Mouse (Mus musculus) spleen, postnatal 0 days (tissue): Measurements from ENCODE around the gene Acrbp. TPM values are rescaled to one million over a fixed set of nuclear protein-coding genes. Genes with fewer than 3 reads are reported as not detected.

Source experiments
- polyA plus RNA-seq: library from polyadenylated mRNA; unstranded; fragments of >200 nt; fragmentation: Nextera tagmentation; extraction: Ambion mirVana; gene quantifications from 2 replicates; pipeline ENCODE4 v1.2.1, GENCODE M21; 2015

Acrbp gene
- 5.1 and 7.5 TPM in 2 replicates for polyA plus RNA-seq

DNA sequence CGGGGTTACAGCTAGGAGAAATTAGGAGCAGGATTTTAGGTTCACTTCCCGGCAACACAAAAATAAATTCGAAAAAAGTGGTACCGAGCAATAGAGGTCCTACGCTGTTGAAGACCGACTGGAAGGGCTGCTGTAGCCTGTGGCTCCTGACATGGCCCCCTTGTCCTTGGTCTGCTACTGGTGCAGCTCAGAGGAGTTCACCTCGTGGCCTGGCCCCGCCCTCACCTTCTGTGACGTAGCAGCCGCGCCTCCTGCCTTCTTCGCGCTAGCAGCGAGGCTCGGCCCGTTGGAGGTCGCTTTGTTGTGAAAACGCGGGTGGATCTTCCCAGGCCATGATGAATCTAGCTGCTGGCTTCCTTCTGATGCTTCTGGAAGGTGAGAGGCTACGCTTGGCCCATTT is at the start of gene Acrbp:
Acrbp (plus strand) TSS at position 12 of the 400 bp plus-strand sequence.

GRCm38 (mm10) chr6:125009129-125009180 is 40.5 kb upstream of the Acrbp start, which contains the start of gene Zfp384:
Gene Zfp384, plus strand, starts transcription at chr6:125009145.

DNA sequence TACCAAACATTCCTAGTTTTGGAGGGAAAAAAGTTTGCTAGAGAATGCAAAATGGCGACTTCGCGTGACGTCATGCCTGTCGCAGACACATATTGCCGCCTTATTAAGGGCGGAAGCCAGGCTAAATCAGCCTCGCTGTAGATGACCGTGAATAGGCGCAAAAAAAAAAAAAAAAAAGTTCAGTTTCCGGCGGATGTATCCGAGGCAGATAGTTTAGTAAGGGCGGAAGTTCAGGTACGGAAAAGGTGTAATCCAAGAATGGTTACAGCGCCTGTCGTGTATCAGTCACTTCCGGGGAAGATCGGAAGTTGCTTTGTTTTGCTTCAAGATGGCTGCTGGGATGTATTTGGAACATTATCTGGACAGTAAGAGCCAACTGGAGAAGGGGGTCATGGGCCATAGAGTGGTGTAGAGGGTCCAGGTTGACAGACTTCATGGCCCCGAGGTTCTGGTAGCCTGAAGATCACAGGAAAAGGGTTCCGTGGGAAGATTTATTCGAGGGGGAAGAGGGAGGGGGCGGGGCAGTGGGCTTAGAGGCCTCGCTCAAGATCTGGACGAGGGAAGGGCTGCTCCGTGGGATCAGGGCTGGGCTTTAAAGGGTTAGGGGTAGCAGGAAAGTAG is 9.8 kb upstream of the Acrbp start, which contains the start of gene Ing4:
Ing4 (plus strand) TSS at position 228 of the 621 bp plus-strand sequence.

DNA sequence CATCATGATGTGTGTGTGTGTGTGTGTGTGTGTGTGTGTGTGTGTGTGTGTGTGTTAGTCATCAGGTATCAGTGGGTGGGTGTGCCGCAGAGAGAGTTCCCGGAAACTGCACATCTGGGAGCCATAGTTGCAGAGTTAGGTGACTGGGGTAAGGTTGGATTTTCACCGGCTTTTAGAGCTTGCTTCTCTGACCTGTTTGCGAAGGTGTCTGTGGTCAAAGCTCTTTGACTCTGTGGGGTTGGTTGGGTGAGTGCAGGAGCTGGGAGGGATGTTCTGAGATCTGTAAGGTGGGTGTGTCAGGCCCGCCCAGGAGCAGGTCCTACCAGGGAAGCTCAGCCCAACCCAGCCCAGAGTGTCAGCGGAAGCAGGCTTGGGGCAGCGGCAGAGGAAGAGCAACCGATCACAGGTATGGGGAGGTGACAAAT is 18.1 kb downstream of the Acrbp start, which contains the start of gene Lpar5:
Lpar5 (plus strand) TSS at position 350 of the 425 bp plus-strand sequence.

DNA sequence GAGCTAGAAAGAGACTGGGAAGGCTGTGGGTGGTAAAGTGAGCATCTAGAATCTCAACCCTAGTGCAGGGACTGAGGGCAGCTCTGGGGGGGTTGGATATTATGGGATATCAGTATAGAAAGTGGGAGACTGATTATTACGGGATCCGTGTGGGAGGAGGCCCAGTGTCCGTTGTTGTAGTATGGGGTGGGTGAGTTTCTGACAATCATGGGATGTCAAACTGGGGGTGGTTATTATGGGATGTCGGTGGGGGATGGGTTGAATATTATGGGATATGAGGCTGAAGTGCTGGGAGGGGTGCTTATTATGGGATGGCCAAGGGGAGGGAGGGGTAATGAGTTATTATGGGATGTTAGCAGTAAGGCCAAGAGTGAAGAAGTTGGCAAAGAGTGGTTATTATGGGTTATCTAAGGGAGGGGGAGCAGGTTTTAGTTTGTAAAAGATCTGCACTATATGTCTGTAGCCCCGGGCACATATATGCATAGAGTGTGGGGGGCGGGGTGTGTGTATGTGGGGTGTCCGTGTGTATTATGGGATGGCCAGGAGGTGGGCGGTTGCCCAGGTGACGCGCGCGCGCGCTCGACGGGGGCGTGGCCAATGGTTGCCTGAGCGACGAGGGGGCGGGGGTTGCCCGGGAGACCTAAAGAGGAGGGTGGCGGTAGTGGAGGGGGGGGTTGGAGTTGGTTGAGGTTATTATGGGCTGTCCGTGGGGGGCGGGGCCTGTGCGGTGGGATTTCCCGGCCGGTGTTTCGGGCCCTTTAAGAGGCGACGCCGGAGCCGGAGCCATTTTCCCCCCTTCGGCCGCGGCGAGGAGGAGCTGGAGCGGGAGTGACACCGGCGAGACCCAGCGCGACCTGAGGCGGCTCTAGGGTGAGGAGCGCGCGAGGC is 46.1 kb downstream of the Acrbp start, which contains the start of gene Chd4:
Chd4 (plus strand) TSS at position 591 of the 888 bp plus-strand sequence.

Other genes starting within 250 kb of the Acrbp start
- gene Spsb2, start 241.0 kb upstream of the Acrbp start, polyA plus RNA-seq: 10.9 and 12.5 TPM in 2 replicates
- 232 and 238 TPM in 2 replicates for gene Tpi1, start 235.4 kb upstream of the Acrbp start, polyA plus RNA-seq
- 55.3 and 56.8 TPM in 2 replicates for gene Usp5, start 220.2 kb upstream of the Acrbp start, polyA plus RNA-seq
- 223 and 253 TPM in 2 replicates for gene Cdca3, start 220.1 kb upstream of the Acrbp start, polyA plus RNA-seq
- gene Gnb3, start 209.4 kb upstream of the Acrbp start, polyA plus RNA-seq: 0.58 and 0.59 TPM in 2 replicates
- gene P3h3, start 191.9 kb upstream of the Acrbp start, polyA plus RNA-seq: 3.7 and 6.6 TPM in 2 replicates
- 0.16 and 0.99 TPM in 2 replicates for gene Gpr162, start 185.7 kb upstream of the Acrbp start, polyA plus RNA-seq
- gene Cd4, start 161.5 kb upstream of the Acrbp start, polyA plus RNA-seq: 0.23 and 0.62 TPM in 2 replicates
- 1.6 and 2.9 TPM in 2 replicates for gene Lag3, start 138.0 kb upstream of the Acrbp start, polyA plus RNA-seq
- 66.4 and 88.8 TPM in 2 replicates for gene Ptms, start 129.6 kb upstream of the Acrbp start, polyA plus RNA-seq
- gene Mlf2, start 118.3 kb upstream of the Acrbp start, polyA plus RNA-seq: 110 and 118 TPM in 2 replicates
- 55.1 and 59.7 TPM in 2 replicates for gene Cops7a, start 84.2 kb upstream of the Acrbp start, polyA plus RNA-seq
- 0.41 and 0.47 TPM in 2 replicates for gene Pianp, start 53.0 kb upstream of the Acrbp start, polyA plus RNA-seq
- 5.5 and 7.0 TPM in 2 replicates for gene Zfp384, start 40.5 kb upstream of the Acrbp start, polyA plus RNA-seq
- gene Ing4, start 9.9 kb upstream of the Acrbp start, polyA plus RNA-seq: 43.3 and 47.7 TPM in 2 replicates
- gene Lpar5, start 18.2 kb downstream of the Acrbp start, polyA plus RNA-seq: 1.4 and 1.8 TPM in 2 replicates
- 39.3 and 45.6 TPM in 2 replicates for gene Chd4, start 46.3 kb downstream of the Acrbp start, polyA plus RNA-seq
- gene Nop2, start 82.2 kb downstream of the Acrbp start, polyA plus RNA-seq: 35.5 and 37.8 TPM in 2 replicates
- gene Iffo1, start 95.6 kb downstream of the Acrbp start, polyA plus RNA-seq: 9.4 and 12.4 TPM in 2 replicates
- gene Gapdh, start 116.8 kb downstream of the Acrbp start, polyA plus RNA-seq: 647 and 650 TPM in 2 replicates
- gene Ncapd2, start 142.0 kb downstream of the Acrbp start, polyA plus RNA-seq: 118 and 127 TPM in 2 replicates
- 198 and 200 TPM in 2 replicates for gene Mrpl51, start 142.1 kb downstream of the Acrbp start, polyA plus RNA-seq
- 4.1 and 4.2 TPM in 2 replicates for gene Vamp1, start 165.9 kb downstream of the Acrbp start, polyA plus RNA-seq
- gene Tapbpl, start 182.2 kb downstream of the Acrbp start, polyA plus RNA-seq: 5.6 and 8.6 TPM in 2 replicates
- gene Cd27, start 187.3 kb downstream of the Acrbp start, polyA plus RNA-seq: 5.3 and 6.2 TPM in 2 replicates
- gene Tuba3a, start 236.4 kb downstream of the Acrbp start, polyA plus RNA-seq: not detected in 2 replicates